ENCODE assay signal across 18 mouse cellular contexts in the genomic region with DNA sequence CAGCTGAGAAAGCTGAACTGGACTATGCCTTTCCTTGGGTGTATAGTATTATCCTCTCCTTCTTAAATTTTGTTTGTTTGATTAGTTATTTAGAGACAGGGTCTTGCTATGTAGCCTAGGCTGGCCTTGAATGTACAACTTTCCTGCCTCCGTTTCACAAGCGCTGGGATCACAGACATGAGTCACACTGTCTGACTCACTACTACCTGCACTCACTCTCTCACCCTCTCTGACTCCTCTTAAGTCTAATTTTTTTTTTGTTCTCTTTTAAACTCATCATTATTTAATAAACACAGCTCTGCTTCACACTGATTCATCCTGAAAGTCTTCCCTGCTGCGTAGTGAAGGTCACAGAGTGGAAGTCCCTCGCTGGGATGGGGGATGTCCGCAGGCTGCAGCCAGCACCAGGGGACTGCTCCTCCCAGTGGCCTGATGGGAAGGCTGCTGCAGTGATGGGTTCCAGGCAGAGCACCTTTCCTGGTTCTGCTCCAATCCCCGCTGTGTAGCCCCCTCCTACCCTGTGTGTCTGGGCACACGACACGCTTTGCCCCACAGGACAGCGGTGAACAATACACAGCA. TPM values are rescaled to one million over a fixed set of nuclear protein-coding genes. Genes with fewer than 3 reads are reported as not detected.
DNase-seq lines count a peak whose midpoint lies in the region; ATAC-seq and TF ChIP-seq lines count a peak whose summit lies in the region.
"Had no signal": no experiment of that assay in that cellular context is flagged by ENCODE, and none has a peak within 500 bp of the region (broad histone marks: within the 10 kb centered on the region; RNA-seq: fewer than 3 reads in every experiment).

No protein-coding gene starts in this region.

- DNase-seq in limb, embryonic 11.5 days (ENCODE audit: low spot score): peak; percentile 28
- no peak for DNase-seq in limb, embryonic 10.5 days (ENCODE audit: low spot score)
- DNase-seq in adrenal gland, adult 8-10 months: peak; percentile 22
- DNase-seq in gonadal fat pad, adult 2 months (ENCODE audit: low read depth): peak; percentile 16
- DNase-seq in left cerebral cortex, adult 11 months (ENCODE audit: low spot score): no peak
- DNase-seq in right cerebral cortex, postnatal 4 days: no peak
- no peak for DNase-seq in left cerebral cortex, adult 18-20 months (ENCODE audit: low spot score in 2 of 2)
- DNase-seq: cerebellum, postnatal 36 days; heart, adult 18-20 months; heart, postnatal 14 days; kidney, adult 11 months; left cerebral cortex, postnatal 4 days; midbrain, embryonic 14.5 days; right cerebral cortex, postnatal 25 days had no signal

- no peaks in the 10 kb centered on the region for H3K9me3 ChIP-seq in limb, embryonic 11.5 days (ENCODE audit: control insufficient read depth, low read length)
- H3K9me3 ChIP-seq in limb, embryonic 10.5 days (replicated peaks): no peaks in the 10 kb centered on the region
- H3K9me3 ChIP-seq in E14TG2a.4 (ENCODE audit: low read length): no peaks in the 10 kb centered on the region
- H3K9me3 ChIP-seq: lung, embryonic 15.5 days; neural tube, embryonic 13.5 days had no signal

- WGBS in limb, embryonic 11.5 days: 47% methylated on average over 9 of the region's 9 CpGs
- 55% methylated on average over 9 of the region's 9 CpGs for WGBS in limb, embryonic 10.5 days

- no peak overlapping the region for H3K27ac ChIP-seq in limb, embryonic 11.5 days (replicated peaks; ENCODE audit: low read depth, low read length)
- no peak overlapping the region for H3K27ac ChIP-seq in limb, embryonic 10.5 days
- H3K27ac ChIP-seq: lung, embryonic 15.5 days; neural tube, embryonic 13.5 days had no signal

- peak; percentile 21; the same call in 1 of the 2 replicates for ATAC-seq in limb, embryonic 11.5 days (ENCODE audit: insufficient number of reproducible peaks, low FRiP score, low TSS enrichment, low read depth)

- no peaks in the 10 kb centered on the region for H3K36me3 ChIP-seq in limb, embryonic 11.5 days (ENCODE audit: control insufficient read depth, insufficient read depth, low read length)
- no peaks in the 10 kb centered on the region for H3K36me3 ChIP-seq in limb, embryonic 10.5 days
- no peaks in the 10 kb centered on the region for H3K36me3 ChIP-seq in E14TG2a.4 (ENCODE audit: insufficient read depth, low read length)
- H3K36me3 ChIP-seq: lung, embryonic 15.5 days; neural tube, embryonic 13.5 days had no signal

- no peak overlapping the region for H3K9ac ChIP-seq in limb, embryonic 11.5 days (ENCODE audit: low read length)
- H3K9ac ChIP-seq: lung, embryonic 15.5 days; neural tube, embryonic 13.5 days had no signal

- no peaks in the 10 kb centered on the region for H3K4me1 ChIP-seq in limb, embryonic 11.5 days (ENCODE audit: control insufficient read depth, insufficient read depth, low read length)
- no peaks in the 10 kb centered on the region for H3K4me1 ChIP-seq in limb, embryonic 10.5 days
- peaks cover 14% of the 10 kb centered on the region for H3K4me1 ChIP-seq in E14TG2a.4 (replicated peaks; ENCODE audit: low read depth, low read length)
- H3K4me1 ChIP-seq: lung, embryonic 15.5 days had no signal

- H3K4me2 ChIP-seq in limb, embryonic 11.5 days (ENCODE audit: low read depth, severe bottlenecking): no peak overlapping the region
- H3K4me2 ChIP-seq: lung, embryonic 15.5 days; neural tube, embryonic 13.5 days had no signal

- TF ChIP-seq CTCF in E14TG2a.4 (conservative IDR thresholded peaks at IDR 0.05; ENCODE audit: low read length): 0 out of 2 replicates have a peak, but pooled peaks have one; percentile 6

- H3K4me3 ChIP-seq in limb, embryonic 11.5 days (ENCODE audit: low read depth, low read length): no peak overlapping the region
- no peak overlapping the region for H3K4me3 ChIP-seq in limb, embryonic 10.5 days
- H3K4me3 ChIP-seq in E14TG2a.4 (replicated peaks; ENCODE audit: low read length): peak overlapping the region; percentile 45
- H3K4me3 ChIP-seq: lung, embryonic 15.5 days; neural tube, embryonic 13.5 days had no signal

- H3K27me3 ChIP-seq in limb, embryonic 11.5 days (ENCODE audit: control insufficient read depth, insufficient read depth, low read length): no peaks in the 10 kb centered on the region
- H3K27me3 ChIP-seq in limb, embryonic 10.5 days (ENCODE audit: low read depth, poor library complexity, severe bottlenecking): no peaks in the 10 kb centered on the region
- peaks cover 8% of the 10 kb centered on the region for H3K27me3 ChIP-seq in E14TG2a.4 (ENCODE audit: insufficient read depth, low read length)
- H3K27me3 ChIP-seq: lung, embryonic 15.5 days; neural tube, embryonic 13.5 days had no signal

RNA-seq across cellular contexts. Expression of gene Lep, which starts 22.8 kb away (rescaled TPM):
- polyA plus RNA-seq in limb, embryonic 11.5 days (2014; fragmentation: Nextera tagmentation; extraction: Ambion mirVana): not detected in 2 replicates
- polyA plus RNA-seq in limb, embryonic 10.5 days (2016; fragmentation: Nextera tagmentation; extraction: Ambion mirVana): not detected in 2 replicates
- total RNA-seq in adrenal gland, adult 8-10 months (2022): 100 to 1,000 TPM in 1 of 4 experiments, 10 to 100 TPM in 1, 1 to 10 TPM in 2; 2.5 to 252 (median 51.1) TPM
- 112 and 748 TPM in 2 replicates for polyA plus RNA-seq in gonadal fat pad, adult 2 months (2012; rRNA removed)
- total RNA-seq in left cerebral cortex, adult 18-20 months (2021): not detected
- total RNA-seq: left cerebral cortex, postnatal 4 days; MEL had no signal
- polyA plus RNA-seq: lung, embryonic 15.5 days; midbrain, embryonic 14.5 days; neural tube, embryonic 13.5 days had no signal

Comparison
In these comparisons a context has a peak if more than half of its experiments do, and no peak if none do; other contexts are left out.
1. DNase-seq: peak in limb, embryonic 11.5 days (single experiment), adrenal gland, adult 8-10 months (single experiment) and gonadal fat pad, adult 2 months (single experiment); none in limb, embryonic 10.5 days (single experiment), left cerebral cortex, adult 11 months (single experiment), right cerebral cortex, postnatal 4 days (single experiment) and left cerebral cortex, adult 18-20 months (0 of 2).
2. RNA of gene Lep, which starts 22.8 kb away (polyA plus RNA-seq): 112 to 748 TPM in gonadal fat pad, adult 2 months; not detected in limb, embryonic 11.5 days and not detected in limb, embryonic 10.5 days; every median in the first group is over 100 times any median in the second.